In the genomic region with DNA sequence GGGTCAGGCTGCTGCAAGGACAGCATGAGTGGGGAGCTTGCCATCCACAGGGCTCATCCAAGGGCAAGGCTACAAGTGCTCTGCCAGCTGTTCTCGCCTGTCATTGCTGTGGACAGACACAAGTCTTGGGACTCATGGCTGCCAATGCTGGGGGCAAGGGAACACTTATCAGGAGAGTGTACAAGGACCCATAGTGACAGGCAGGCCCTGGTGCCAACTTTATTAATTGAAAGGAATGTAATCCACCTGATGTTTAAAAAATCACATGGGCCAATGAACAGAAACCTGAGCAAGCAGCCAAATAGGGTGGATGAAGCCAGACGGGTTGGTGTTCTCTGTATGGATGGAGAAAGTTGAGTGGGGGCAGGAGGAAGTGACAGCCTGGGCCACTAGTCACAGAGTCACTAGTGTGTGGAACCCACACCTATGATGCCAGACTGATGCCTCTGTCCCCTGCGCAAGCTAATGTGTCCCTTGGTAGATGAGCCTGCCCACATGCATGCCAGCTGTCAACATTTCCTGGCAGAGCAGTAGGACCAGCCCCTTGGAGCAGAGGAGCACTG, we compare ENCODE assay signal across 13 mouse cellular contexts.
DNase-seq lines count a peak whose midpoint lies in the region; ATAC-seq lines count a peak whose summit lies in the region.
"Had no signal": no experiment of that assay in that cellular context is flagged by ENCODE, and none has a peak within 500 bp of the region (broad histone marks: within the 10 kb centered on the region; RNA-seq: fewer than 3 reads in every experiment).

No protein-coding gene starts in this region.

- intact Hi-C loops in left cerebral cortex, postnatal 4 days (cut with DNase I): no loop called here
- intact Hi-C loops in left cerebral cortex, postnatal 25 days (cut with DNase I): no loop called here
- intact Hi-C loops in heart, postnatal 14 days (cut with DNase I): no loop called here

- DNase-seq in cerebellum, postnatal 14 days: peak; percentile 34 to 58
- peak; percentile 59 for DNase-seq in left cerebral cortex, postnatal 4 days
- no peak for DNase-seq in left cerebral cortex, postnatal 25 days (ENCODE audit: low spot score in 2 of 2)
- peak; percentile 55 for DNase-seq in gastrocnemius, adult 18-20 months (ENCODE audit: low spot score)
- DNase-seq in heart, postnatal 14 days: peak; percentile 35 to 48
- no peak for DNase-seq in embryo, embryonic 10.5 days (ENCODE audit: low spot score)
- DNase-seq in lung, postnatal 25 days (ENCODE audit: low spot score): no peak
- DNase-seq: cerebellum, adult 18-20 months; retina, postnatal 1 day; thymus, postnatal 14 days had no signal

- ATAC-seq in cerebellum, adult (ENCODE audit: insufficient number of reproducible peaks, low FRiP score, low TSS enrichment): no peak
- ATAC-seq: forebrain, embryonic 16.5 days; lung, postnatal 0 days had no signal

Comparison
In these comparisons a context has a peak if more than half of its experiments do, and no peak if none do; other contexts are left out.
1. DNase-seq: peak in cerebellum, postnatal 14 days (2 of 2), left cerebral cortex, postnatal 4 days (single experiment), gastrocnemius, adult 18-20 months (single experiment) and heart, postnatal 14 days (2 of 2); none in left cerebral cortex, postnatal 25 days (0 of 2), embryo, embryonic 10.5 days (single experiment) and lung, postnatal 25 days (single experiment).